Mouse (Mus musculus): ENCODE results near the gene Sptssb. TPM values are rescaled to one million over a fixed set of nuclear protein-coding genes. Genes with fewer than 3 reads are reported as not detected.

The Sptssb gene
- polyA plus RNA-seq, 1 experiment from 2014 or later = 0.28 TPM

GRCm38 (mm10) chr3:69819146-69819850, 40.4 kb downstream of the Sptssb start:
- H3K4me2 ChIP-seq (replicated peaks) = no peak overlapping the region
- H3K27ac ChIP-seq = no peak overlapping the region
- H3K36me3 ChIP-seq = no peaks in the 10 kb centered on the region
- no peaks in the 10 kb centered on the region for H3K27me3 ChIP-seq
- H3K9ac ChIP-seq = no peak overlapping the region
- ATAC-seq (ENCODE audit: low FRiP score) = no peak
- H3K9me3 ChIP-seq (replicated peaks) = no peaks in the 10 kb centered on the region
- no peaks in the 10 kb centered on the region for H3K4me1 ChIP-seq
- no peak overlapping the region for H3K4me3 ChIP-seq
- WGBS = 79% methylated on average over 7 of the region's 7 CpGs

- Histone ChIP-seq H3K9me3 (replicated peaks) (no peaks in the 10 kb centered on the region), H3K27me3 (no peaks in the 10 kb centered on the region), H3K9ac (no peak overlapping the region), H3K27ac (no peak overlapping the region), H3K4me3 (no peak overlapping the region), H3K4me1 (no peaks in the 10 kb centered on the region), H3K36me3 (no peaks in the 10 kb centered on the region), H3K4me2 (replicated peaks) (no peak overlapping the region)
- no peak for ATAC-seq (ENCODE audit: low FRiP score)
- 80% methylated on average over 5 of the region's 5 CpGs for whole genome bisulfite sequencing
Observed at GRCm38 (mm10) chr3:69818466-69818865, 41.3 kb downstream of the Sptssb start.

- Histone ChIP-seq H3K27ac (no peak overlapping the region), H3K9me3 (replicated peaks) (no peaks in the 10 kb centered on the region), H3K36me3 (no peaks in the 10 kb centered on the region), H3K27me3 (no peaks in the 10 kb centered on the region), H3K4me3 (no peak overlapping the region), H3K4me2 (replicated peaks) (no peak overlapping the region), H3K4me1 (no peaks in the 10 kb centered on the region), H3K9ac (no peak overlapping the region)
- no peak for ATAC-seq (ENCODE audit: low FRiP score)
- WGBS = 84% methylated on average over 2 of the region's 2 CpGs
Observed at GRCm38 (mm10) chr3:69816547-69816946, 43.2 kb downstream of the Sptssb start.

- Histone ChIP-seq H3K27me3 (no peaks in the 10 kb centered on the region), H3K9me3 (replicated peaks) (no peaks in the 10 kb centered on the region), H3K4me2 (replicated peaks) (no peak overlapping the region), H3K27ac (no peak overlapping the region), H3K4me1 (no peaks in the 10 kb centered on the region), H3K36me3 (no peaks in the 10 kb centered on the region), H3K9ac (no peak overlapping the region), H3K4me3 (no peak overlapping the region)
- ATAC-seq (ENCODE audit: low FRiP score) = no peak
- WGBS = 76% methylated on average over 11 of the region's 11 CpGs
Observed at GRCm38 (mm10) chr3:69813005-69813695, 46.6 kb downstream of the Sptssb start.

GRCm38 (mm10) chr3:69812442-69812841, 47.3 kb downstream of the Sptssb start:
- no peak overlapping the region for H3K4me3 ChIP-seq
- no peaks in the 10 kb centered on the region for H3K9me3 ChIP-seq (replicated peaks)
- H3K27me3 ChIP-seq = no peaks in the 10 kb centered on the region
- no peak overlapping the region for H3K27ac ChIP-seq
- H3K4me1 ChIP-seq = no peaks in the 10 kb centered on the region
- H3K9ac ChIP-seq = no peak overlapping the region
- no peak overlapping the region for H3K4me2 ChIP-seq (replicated peaks)
- WGBS = 87% methylated on average over 2 of the region's 2 CpGs
- ATAC-seq (ENCODE audit: low FRiP score) = no peak
- H3K36me3 ChIP-seq = no peaks in the 10 kb centered on the region

- Histone ChIP-seq H3K4me3 (no peak overlapping the region), H3K36me3 (no peaks in the 10 kb centered on the region), H3K27me3 (no peaks in the 10 kb centered on the region), H3K4me2 (replicated peaks) (no peak overlapping the region), H3K9me3 (replicated peaks) (no peaks in the 10 kb centered on the region), H3K9ac (no peak overlapping the region), H3K4me1 (no peaks in the 10 kb centered on the region), H3K27ac (no peak overlapping the region)
- 85% methylated on average over 7 of the region's 7 CpGs for WGBS
- ATAC-seq (ENCODE audit: low FRiP score) = no peak
Observed at GRCm38 (mm10) chr3:69808479-69808878, 51.3 kb downstream of the Sptssb start.

GRCm38 (mm10) chr3:69803137-69803536, 56.6 kb downstream of the Sptssb start:
- WGBS = 83% methylated on average over 1 of the region's 1 CpGs
- Histone ChIP-seq H3K4me1 (no peaks in the 10 kb centered on the region), H3K36me3 (no peaks in the 10 kb centered on the region), H3K27me3 (no peaks in the 10 kb centered on the region), H3K4me2 (replicated peaks) (no peak overlapping the region), H3K4me3 (no peak overlapping the region), H3K9me3 (replicated peaks) (no peaks in the 10 kb centered on the region), H3K9ac (no peak overlapping the region), H3K27ac (no peak overlapping the region)
- ATAC-seq (ENCODE audit: low FRiP score) = no peak

- WGBS = 54% methylated on average over 7 of the region's 7 CpGs
- no peak overlapping the region for H3K4me2 ChIP-seq (replicated peaks)
- no peak for ATAC-seq (ENCODE audit: low FRiP score)
Observed at GRCm38 (mm10) chr3:69800829-69801384, 58.8 kb downstream of the Sptssb start.

GRCm38 (mm10) chr3:69799096-69799495, 60.6 kb downstream of the Sptssb start:
- 87% methylated on average over 1 of the region's 1 CpGs for WGBS
- Histone ChIP-seq H3K9ac (no peak overlapping the region), H3K27me3 (no peaks in the 10 kb centered on the region), H3K9me3 (replicated peaks) (no peaks in the 10 kb centered on the region), H3K4me2 (replicated peaks) (no peak overlapping the region), H3K36me3 (no peaks in the 10 kb centered on the region), H3K4me3 (no peak overlapping the region), H3K4me1 (no peaks in the 10 kb centered on the region), H3K27ac (no peak overlapping the region)
- ATAC-seq (ENCODE audit: low FRiP score) = no peak

More at GRCm38 (mm10) chr3:69800829-69801384, 58.8 kb downstream of the Sptssb start:
- Histone ChIP-seq H3K4me1 (no peaks in the 10 kb centered on the region), H3K9ac (no peak overlapping the region), H3K27me3 (no peaks in the 10 kb centered on the region), H3K36me3 (no peaks in the 10 kb centered on the region), H3K4me3 (no peak overlapping the region), H3K27ac (no peak overlapping the region), H3K9me3 (replicated peaks) (no peaks in the 10 kb centered on the region)

GRCm38 (mm10) chr3:69797969-69798368, 61.8 kb downstream of the Sptssb start:
- no peaks in the 10 kb centered on the region for H3K36me3 ChIP-seq
- no peaks in the 10 kb centered on the region for H3K27me3 ChIP-seq
- H3K9me3 ChIP-seq (replicated peaks) = no peaks in the 10 kb centered on the region
- H3K4me2 ChIP-seq (replicated peaks) = no peak overlapping the region
- ATAC-seq (ENCODE audit: low FRiP score) = no peak
- H3K4me3 ChIP-seq = no peak overlapping the region
- no peak overlapping the region for H3K9ac ChIP-seq
- 87% methylated on average over 2 of the region's 2 CpGs for WGBS
- no peak overlapping the region for H3K27ac ChIP-seq
- H3K4me1 ChIP-seq = no peaks in the 10 kb centered on the region

- WGBS = 90% methylated on average over 4 of the region's 4 CpGs
- Histone ChIP-seq H3K4me1 (no peaks in the 10 kb centered on the region), H3K27me3 (no peaks in the 10 kb centered on the region), H3K27ac (no peak overlapping the region), H3K4me3 (no peak overlapping the region), H3K9me3 (replicated peaks) (no peaks in the 10 kb centered on the region), H3K9ac (no peak overlapping the region), H3K4me2 (replicated peaks) (no peak overlapping the region), H3K36me3 (no peaks in the 10 kb centered on the region)
- ATAC-seq (ENCODE audit: low FRiP score) = no peak
Observed at GRCm38 (mm10) chr3:69797533-69797932, 62.2 kb downstream of the Sptssb start.

- H3K27ac ChIP-seq = no peak overlapping the region
- no peak for ATAC-seq (ENCODE audit: low FRiP score)
- no peak overlapping the region for H3K4me2 ChIP-seq (replicated peaks)
- WGBS = 79% methylated on average over 3 of the region's 3 CpGs
- H3K9me3 ChIP-seq (replicated peaks) = no peaks in the 10 kb centered on the region
- H3K27me3 ChIP-seq = no peaks in the 10 kb centered on the region
- no peak overlapping the region for H3K4me3 ChIP-seq
- no peaks in the 10 kb centered on the region for H3K4me1 ChIP-seq
- no peak overlapping the region for H3K9ac ChIP-seq
- no peaks in the 10 kb centered on the region for H3K36me3 ChIP-seq
Observed at GRCm38 (mm10) chr3:69792823-69793417, 66.8 kb downstream of the Sptssb start.
